Mouse (Mus musculus) small intestine, adult 2 months (tissue): Measurements from ENCODE around the gene Hist1h2bb. TPM values are rescaled to one million over a fixed set of nuclear protein-coding genes. Genes with fewer than 3 reads are reported as not detected.
"Not testable (repeated sequence)": the region's sequence is repeated elsewhere in the genome, so short reads cannot be mapped to it uniquely, and the experiment has no call there.

Experiments used
- H3K27ac ChIP-seq: fragments of 200-500 bp; 2 replicates; pipeline ENCODE4 v1.5.1; 2012; ENCODE audit warnings: low read depth, low read length, control low read depth, inconsistent platforms; ENCODE audit not compliant: insufficient read depth
- H3K27me3 ChIP-seq: fragments of 200-500 bp; 2 replicates; pipeline ENCODE4 v1.6.1; 2012; ENCODE audit warnings: mild to moderate bottlenecking, moderate library complexity, low read length, inconsistent platforms; ENCODE audit not compliant: control insufficient read depth, insufficient read depth
- H3K36me3 ChIP-seq: fragments of 200-500 bp; 2 replicates; pipeline ENCODE4 v1.6.1; 2012; ENCODE audit warnings: mild to moderate bottlenecking, low read length, control low read depth, inconsistent platforms; ENCODE audit not compliant: control insufficient read depth, insufficient read depth
- H3K4me1 ChIP-seq: fragments of 200-500 bp; 2 replicates; pipeline ENCODE4 v1.6.1; 2012; ENCODE audit warnings: low read length, inconsistent platforms, mixed read lengths; ENCODE audit not compliant: control insufficient read depth, insufficient read depth, insufficient read length
- H3K4me3 ChIP-seq: fragments of 200-500 bp; 2 replicates; pipeline ENCODE4 v1.5.1; 2012; ENCODE audit warnings: low read depth, mild to moderate bottlenecking, control low read depth, inconsistent platforms, low read length, moderate library complexity
- CTCF ChIP-seq: fragments of 200-500 bp; IDR thresholded peaks from 2 replicates; pipeline ENCODE4 v1.5.1; 2012; ENCODE audit warnings: low read depth, mild to moderate bottlenecking, control low read depth, inconsistent platforms, low read length, moderate library complexity, mixed read lengths; ENCODE audit not compliant: insufficient replicate concordance, insufficient read length; ENCODE audit errors: extremely low read depth
- POLR2A ChIP-seq: fragments of 200-500 bp; IDR thresholded peaks from 2 replicates; pipeline ENCODE4 v1.6.1; 2012; ENCODE audit warnings: low read depth, mild to moderate bottlenecking, control low read depth, inconsistent platforms, low read length, moderate library complexity
- WGBS: fragments of 180-500 bp; shearing (Covaris S2); methylation state at CpG from one replicate; pipeline ENCODE4 v1.1.7; 2018; 5-methylcytosine and 5-hydroxymethylcytosine counted together
- polyA plus RNA-seq: library from polyadenylated mRNA; depleted of rRNA; stranded (reverse); fragments of >200 nt; gene quantifications from 2 replicates; pipeline ENCODE4 v1.2.3, GENCODE M21; 2012

The Hist1h2bb gene
- polyA plus RNA-seq, 1 experiment: 17.8 TPM

GRCm38 (mm10) chr13:23745381-23746161 lies 963 bp upstream of the Hist1h2bb start, which contains the start of gene Hist1h3c:
Hist1h3c (minus strand) TSS chr13:23745602.
- under 1% methylated on average over 28 of the region's 28 CpGs for WGBS
- H3K4me3 ChIP-seq: peak within 1 kb of the TSS; percentile 64
- H3K27ac ChIP-seq: peak within 1 kb of the TSS; percentile 97
- no peaks in the 10 kb centered on the region for H3K4me1 ChIP-seq
- no peaks in the 10 kb centered on the region for H3K27me3 ChIP-seq
- no peak for TF ChIP-seq CTCF
- 0 out of 2 replicates have a peak, but pooled peaks have one; percentile 20 for TF ChIP-seq POLR2A
- no peaks in the 10 kb centered on the region for H3K36me3 ChIP-seq

- 7% methylated on average over 13 of the region's 13 CpGs for WGBS
- Histone ChIP-seq H3K4me1 (no peaks in the 10 kb centered on the region), H3K4me3 (peak overlapping the region; percentile 45), H3K27me3 (no peaks in the 10 kb centered on the region), H3K36me3 (no peaks in the 10 kb centered on the region), H3K27ac (peak overlapping the region; percentile 76)
- TF ChIP-seq POLR2A: no peak; the same call in 1 of the 2 replicates
- no peak for TF ChIP-seq CTCF
Observed at GRCm38 (mm10) chr13:23747081-23747891, 752 bp downstream of the Hist1h2bb start.

- no peaks in the 10 kb centered on the region for H3K27me3 ChIP-seq
- H3K27ac ChIP-seq: no peak overlapping the region
- no peaks in the 10 kb centered on the region for H3K36me3 ChIP-seq
- peaks cover 3% of the 10 kb centered on the region; the same call in 1 of the 2 replicates for H3K4me1 ChIP-seq
- H3K4me3 ChIP-seq: no peak overlapping the region
- TF ChIP-seq POLR2A (no peak), CTCF (no peak)
- WGBS: 11% methylated on average over 4 of the region's 4 CpGs
Observed at GRCm38 (mm10) chr13:23747892-23748288, 1.4 kb downstream of the Hist1h2bb start.

DNA sequence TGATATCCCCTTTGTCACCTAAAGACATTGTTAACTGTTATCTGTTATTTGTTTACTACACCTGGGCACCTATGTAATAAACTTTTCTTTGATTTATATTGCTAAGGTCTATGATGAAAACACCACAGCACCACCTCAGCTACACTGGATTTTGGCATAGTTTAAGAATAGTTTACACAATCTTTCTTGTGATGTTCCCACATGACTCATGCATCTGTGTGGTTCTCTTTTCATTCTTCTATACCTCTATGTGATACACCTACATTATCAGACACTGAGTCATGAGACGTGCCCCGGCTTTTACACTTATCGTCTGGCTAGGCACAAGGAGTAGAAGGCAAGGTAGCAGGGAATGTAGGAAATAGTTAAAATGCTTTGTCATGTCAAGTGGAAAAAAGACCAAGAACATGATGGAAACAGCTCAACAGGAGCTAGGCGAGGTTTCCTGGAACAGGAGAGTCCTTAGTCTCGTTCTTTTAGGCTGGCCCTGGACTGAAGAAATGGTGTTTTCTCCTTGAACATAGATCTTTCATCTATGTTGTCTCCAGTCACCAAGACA lies 3.1 kb downstream of the Hist1h2bb start:
- 94% methylated on average over 5 of the region's 5 CpGs for WGBS
- H3K4me3 ChIP-seq: no peak overlapping the region
- no peaks in the 10 kb centered on the region for H3K27me3 ChIP-seq
- no peak for TF ChIP-seq POLR2A
- TF ChIP-seq CTCF: no peak
- H3K36me3 ChIP-seq: no peaks in the 10 kb centered on the region
- H3K27ac ChIP-seq: no peak overlapping the region
- peaks cover 3% of the 10 kb centered on the region; the same call in 1 of the 2 replicates for H3K4me1 ChIP-seq

GRCm38 (mm10) chr13:23750839-23751477 lies 4.4 kb downstream of the Hist1h2bb start, which contains the start of gene Hist1h2ab:
Hist1h2ab (plus strand) TSS chr13:23751126.
- not testable (repeated sequence) for H3K4me1 ChIP-seq, H3K36me3 ChIP-seq, H3K27me3 ChIP-seq
- WGBS: 1% methylated on average over 35 of the region's 47 CpGs
- peak within 1 kb of the TSS; percentile 61 for H3K4me3 ChIP-seq
- TF ChIP-seq POLR2A: peak; percentile 32; the same call in 1 of the 2 replicates
- peak within 1 kb of the TSS; percentile 97 for H3K27ac ChIP-seq

- peak overlapping the region; percentile 97 for H3K27ac ChIP-seq
- peaks cover 3% of the 10 kb centered on the region; the same call in 1 of the 2 replicates for H3K4me1 ChIP-seq
- peak overlapping the region; percentile 61 for H3K4me3 ChIP-seq
- H3K27me3 ChIP-seq: no peaks in the 10 kb centered on the region
- H3K36me3 ChIP-seq: no peaks in the 10 kb centered on the region
- 2% methylated on average over 11 of the region's 11 CpGs for WGBS
- TF ChIP-seq POLR2A: no peak
- no peak for TF ChIP-seq CTCF
Observed at GRCm38 (mm10) chr13:23751478-23751956, 5.0 kb downstream of the Hist1h2bb start.

DNA sequence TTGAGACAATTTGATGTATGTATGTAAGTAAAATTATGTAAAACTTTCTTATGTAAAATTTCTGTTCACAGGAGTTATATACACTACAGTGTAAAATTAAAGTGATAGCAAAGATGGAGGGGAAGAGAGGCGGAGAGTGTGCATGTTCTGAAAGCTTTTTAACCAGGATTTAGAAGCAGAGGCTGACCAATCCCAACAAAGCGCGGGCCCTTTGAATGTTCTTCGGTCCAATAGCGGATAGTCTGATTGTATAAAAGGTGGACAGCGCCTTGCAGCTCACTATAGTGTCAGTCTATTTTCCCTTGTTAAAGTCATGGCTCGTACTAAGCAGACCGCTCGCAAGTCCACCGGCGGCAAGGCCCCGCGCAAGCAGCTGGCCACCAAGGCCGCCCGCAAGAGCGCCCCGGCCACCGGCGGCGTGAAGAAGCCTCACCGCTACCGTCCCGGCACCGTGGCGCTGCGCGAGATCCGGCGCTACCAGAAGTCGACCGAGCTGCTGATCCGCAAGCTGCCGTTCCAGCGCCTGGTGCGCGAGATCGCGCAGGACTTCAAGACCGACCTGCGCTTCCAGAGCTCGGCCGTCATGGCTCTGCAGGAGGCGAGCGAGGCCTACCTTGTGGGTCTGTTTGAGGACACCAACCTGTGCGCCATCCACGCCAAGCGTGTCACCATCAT lies 5.7 kb downstream of the Hist1h2bb start, which contains the start of gene Hist1h3b:
Hist1h3b (plus strand) TSS at position 201 of the 675 bp plus-strand sequence.
- peak within 1 kb of the TSS; percentile 61 for H3K4me3 ChIP-seq
- H3K36me3 ChIP-seq, H3K4me1 ChIP-seq, H3K27me3 ChIP-seq: not testable (repeated sequence)
- WGBS: under 1% methylated on average over 20 of the region's 47 CpGs
- H3K27ac ChIP-seq: peak within 1 kb of the TSS; percentile 97
